Mouse (Mus musculus) induced T-regulatory cell, adult 2 months (primary cell): ENCODE data around the gene Cops6.

ENCODE experiments used
- DNase-seq: peaks from one replicate; pipeline ENCODE4 v3.0.0-alpha.2; 2012; ENCODE audit warnings: low read depth

Gene Cops6

GRCm38 (mm10) chr5:138160842-138161665, at the start of gene Cops6:
Cops6 (plus strand) TSS chr5:138161071.
- peak; percentile 95 for DNase-seq

DNA sequence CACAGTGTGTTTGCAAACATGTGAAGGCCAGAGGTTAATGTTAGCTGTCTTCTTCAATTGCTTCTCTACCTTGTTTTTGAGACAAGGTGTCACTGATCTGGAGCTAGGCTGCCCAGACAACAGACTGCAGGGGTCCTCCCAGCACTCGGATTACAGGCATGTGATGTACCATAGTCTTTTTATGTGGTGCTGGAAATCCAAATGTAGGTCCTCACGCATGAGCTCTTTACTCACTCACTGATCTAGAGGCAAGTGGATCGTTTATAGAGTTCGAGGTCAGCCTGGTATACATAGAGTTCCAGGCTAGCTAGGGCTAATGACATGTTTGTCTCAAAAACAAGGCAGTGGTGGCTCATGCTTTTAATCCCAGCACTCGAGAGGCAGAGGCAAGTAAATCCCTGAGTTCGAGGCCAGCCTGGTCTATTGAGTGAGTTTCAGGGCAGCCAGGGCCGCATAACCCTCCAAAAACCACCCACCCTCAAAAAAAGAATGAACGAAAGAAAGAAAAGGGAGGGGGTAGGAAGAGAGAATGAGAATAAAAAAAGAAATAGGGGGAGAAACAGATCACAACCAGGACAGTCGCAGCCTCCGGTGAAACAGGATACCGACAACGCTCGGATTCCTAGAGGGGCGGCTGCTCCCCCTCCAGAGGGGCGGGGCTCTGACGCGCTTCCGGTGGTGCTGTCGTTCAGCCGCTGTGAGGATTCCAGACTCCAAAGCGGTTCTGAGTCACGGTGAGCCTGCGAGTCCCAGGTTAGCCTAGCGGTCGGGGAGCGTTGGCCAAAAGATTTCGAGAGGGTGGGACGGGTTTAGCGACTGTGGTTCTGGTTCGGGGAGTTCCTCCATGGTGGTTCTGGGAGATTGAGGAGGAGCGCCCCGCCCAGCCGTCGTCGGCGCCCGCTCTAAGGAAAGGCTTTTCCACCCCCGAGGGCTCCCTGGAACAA, 44.3 kb upstream of the Cops6 start, which contains the start of gene Zscan21:
Gene Zscan21, plus strand, starts transcription at position 649 of the 944 bp plus-strand sequence.
- DNase-seq = peak; percentile 95

DNA sequence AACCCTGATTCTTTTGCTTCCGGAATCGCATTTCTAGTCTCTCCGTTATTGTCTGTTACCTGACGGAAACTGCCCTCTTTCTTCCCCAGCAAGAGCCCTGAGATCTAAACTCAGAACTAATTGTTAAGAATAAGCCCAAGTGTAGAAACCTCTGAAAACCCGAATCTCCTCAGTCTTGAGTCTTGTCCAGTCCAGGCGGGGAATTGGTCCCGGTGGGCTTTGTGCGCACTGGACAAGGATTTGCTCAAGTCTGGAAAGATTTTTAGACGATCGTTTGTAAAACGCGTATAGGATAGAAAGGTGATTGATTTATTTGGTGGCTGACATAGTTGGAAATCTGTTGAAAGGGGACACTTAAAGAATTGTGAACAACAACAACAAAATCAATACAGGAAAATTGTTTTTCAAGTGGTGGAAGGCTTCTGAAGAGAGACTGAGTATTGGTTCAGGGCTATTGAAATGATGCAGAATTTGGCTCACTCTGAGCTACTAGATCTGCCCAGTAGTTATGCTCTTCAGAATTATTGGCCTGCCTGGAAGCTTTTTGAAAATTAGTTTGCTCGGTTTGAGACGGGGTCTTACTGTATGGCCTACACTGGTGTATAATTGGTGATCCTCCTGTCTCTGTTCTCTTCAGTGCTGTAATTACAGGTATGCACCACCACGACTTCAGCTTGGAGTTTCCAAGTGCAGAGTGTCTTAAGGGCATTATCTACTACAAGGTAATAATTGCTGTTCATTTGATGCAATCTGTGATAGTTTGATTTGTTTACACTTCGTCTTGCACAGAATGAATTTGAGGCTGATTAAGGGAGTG, 43.5 kb upstream of the Cops6 start:
- peak; percentile 53 for DNase-seq

- DNase-seq = no peak
Observed at GRCm38 (mm10) chr5:138118041-138118440, 42.8 kb upstream of the Cops6 start.

GRCm38 (mm10) chr5:138132425-138133064, 28.3 kb upstream of the Cops6 start:
- no peak for DNase-seq

DNA sequence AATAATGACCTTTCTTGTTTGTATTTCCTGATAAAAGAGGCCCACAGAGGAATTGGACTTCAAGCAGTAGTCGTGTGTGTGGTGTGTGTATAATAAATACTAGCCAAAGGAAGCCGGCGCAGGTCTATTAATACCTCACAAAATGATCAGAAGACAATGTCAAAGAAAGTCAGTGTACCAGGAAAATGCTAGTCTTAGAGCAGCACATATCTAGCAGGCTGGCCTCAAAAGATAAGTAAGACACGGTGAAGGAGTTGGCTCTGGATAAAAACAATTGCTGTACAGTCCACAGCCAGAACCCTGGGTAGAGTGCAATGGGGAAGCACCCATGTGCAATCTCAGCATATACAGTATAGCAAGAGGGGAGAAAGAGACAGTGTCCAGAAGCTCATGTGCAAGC, 23.6 kb upstream of the Cops6 start:
- no peak for DNase-seq

DNA sequence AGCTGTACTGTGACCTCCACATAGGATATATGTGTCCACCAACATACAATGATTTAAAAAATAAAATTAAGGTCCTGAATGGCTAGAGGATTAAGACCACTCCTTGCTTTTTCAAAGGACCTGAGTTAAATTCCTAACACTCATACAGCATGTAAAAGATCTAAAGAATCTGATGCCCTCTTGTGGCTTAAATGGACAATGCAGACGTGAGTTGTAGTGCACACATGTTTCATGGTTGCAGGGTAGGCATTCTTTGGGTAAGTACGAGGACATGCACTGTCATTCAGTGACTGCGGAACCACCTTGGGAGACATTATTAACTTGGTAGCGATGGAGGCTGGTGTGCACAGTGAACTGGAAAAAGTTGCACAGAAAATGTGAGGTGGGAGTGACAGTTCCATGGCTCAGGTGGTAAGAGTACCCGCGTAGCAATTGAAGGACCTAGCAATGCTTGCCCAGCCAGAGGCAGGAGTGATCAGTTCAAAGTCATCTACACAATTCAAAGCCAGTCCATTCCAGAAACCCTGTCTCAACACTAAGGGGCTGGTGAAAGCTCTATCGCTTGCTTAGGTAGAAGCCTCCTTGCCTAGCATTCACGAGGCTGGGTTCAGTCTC, 22.8 kb upstream of the Cops6 start:
- peak; percentile 77 for DNase-seq

DNA sequence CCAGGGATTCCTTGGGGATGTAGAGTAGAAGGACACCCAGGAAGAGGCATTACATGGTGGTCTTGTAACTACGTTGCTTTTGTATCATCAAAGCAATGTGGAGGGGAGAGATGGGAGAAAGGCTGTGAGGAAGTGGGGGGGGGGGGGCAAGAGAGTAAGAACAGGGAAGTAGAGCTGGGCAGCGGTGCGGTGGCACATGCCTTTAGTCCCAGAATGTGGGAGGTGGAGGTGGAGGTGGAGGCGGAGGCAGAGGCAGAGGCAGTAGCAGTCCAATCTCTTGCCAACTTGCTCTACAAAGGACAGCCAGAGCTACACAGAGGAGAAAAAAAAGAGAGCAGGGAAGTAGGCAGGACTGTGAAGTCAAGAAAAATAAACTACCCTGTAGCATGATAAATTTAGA, 22.3 kb upstream of the Cops6 start:
- DNase-seq = no peak

DNA sequence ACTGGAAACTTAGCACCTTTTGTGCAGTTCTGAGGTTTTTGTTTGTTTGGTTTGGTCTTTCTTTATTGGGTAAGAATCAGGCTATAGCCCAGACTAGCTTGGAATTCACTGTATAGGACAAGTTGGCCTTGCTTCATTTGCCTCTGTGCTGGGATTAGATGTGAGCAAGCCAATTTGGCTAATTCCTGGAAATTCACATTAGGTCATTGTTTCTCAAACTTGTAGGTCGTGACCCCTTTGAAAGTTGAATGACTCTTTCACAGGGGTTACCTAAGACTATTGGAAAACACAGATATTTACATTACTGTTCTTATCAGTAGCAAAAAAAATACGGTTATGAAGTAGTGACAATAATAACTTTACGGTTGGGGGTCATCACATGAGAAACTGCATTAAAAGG, 6.5 kb upstream of the Cops6 start:
- DNase-seq = no peak

- DNase-seq = peak; percentile 93
Observed at GRCm38 (mm10) chr5:138155443-138155976, 5.4 kb upstream of the Cops6 start, which contains the start of gene Zfp113. Zfp113 (minus strand) TSS chr5:138155744.

- no peak for DNase-seq
Observed at GRCm38 (mm10) chr5:138160224-138160762, 578 bp upstream of the Cops6 start.

DNA sequence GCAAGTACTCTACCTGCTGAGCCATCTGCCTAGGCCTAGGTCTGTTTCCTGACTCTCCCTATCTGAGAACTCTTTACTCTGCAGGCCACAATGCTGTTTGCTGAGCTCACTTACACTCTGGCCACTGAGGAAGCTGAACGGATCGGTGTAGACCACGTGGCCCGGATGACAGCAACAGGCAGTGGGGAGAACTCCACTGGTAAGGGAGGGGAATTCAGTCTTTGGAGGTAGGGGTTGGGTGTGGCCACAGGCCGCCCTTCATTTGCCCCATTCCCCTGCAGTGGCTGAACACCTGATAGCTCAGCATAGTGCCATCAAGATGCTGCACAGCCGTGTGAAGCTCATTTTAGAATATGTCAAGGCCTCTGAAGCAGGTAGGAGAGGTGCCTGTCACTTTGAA, 2.2 kb downstream of the Cops6 start:
- no peak for DNase-seq

DNA sequence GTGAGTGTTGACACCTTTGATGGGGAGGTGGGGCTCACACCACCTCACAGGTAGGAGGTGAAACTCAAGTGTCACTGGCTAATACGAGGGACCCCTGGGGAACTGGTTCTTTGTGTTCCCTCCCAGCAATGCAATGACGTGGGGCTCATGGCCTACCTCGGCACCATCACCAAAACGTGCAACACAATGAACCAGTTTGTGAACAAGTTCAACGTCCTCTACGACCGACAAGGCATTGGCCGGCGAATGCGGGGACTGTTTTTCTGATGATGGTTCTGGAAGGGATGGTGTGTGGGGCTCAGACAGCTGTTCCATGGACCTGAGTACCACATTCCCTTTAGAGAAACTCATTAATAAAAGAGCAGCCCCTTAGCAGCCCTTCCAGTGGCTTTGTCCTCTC, 2.7 kb downstream of the Cops6 start:
- DNase-seq = no peak

- no peak for DNase-seq
Observed at GRCm38 (mm10) chr5:138165594-138165993, 4.7 kb downstream of the Cops6 start.

DNA sequence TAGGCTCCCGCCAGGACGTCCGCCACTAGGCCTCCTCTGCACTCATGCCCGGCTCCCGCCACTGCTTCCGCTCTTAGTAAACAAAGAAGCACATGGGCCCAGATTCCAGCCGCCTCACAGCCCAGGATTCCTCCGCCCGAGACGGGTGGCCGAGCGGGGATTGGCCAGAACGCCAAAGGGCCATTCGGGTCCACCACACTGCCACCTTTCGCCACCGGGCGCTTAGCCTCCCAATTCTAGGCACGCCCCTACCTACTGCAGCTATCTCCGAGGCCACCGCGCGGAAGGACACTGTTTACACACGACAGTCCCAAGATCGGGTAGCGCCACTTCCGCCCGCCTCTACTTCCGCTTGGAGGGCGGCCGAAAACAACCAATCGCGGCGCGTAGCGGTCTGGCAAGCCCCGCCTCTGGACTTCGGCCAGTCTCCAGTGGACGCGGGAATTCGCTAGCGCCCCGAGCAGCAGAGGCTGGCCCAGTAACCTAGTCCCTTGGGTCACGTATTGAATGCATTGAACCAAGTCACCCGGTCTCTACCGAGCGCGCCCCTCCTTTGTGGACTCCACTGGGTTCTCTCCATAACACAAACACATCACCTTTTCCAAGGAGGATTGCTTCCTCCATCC, 10.2 kb downstream of the Cops6 start:
- peak; percentile 95 for DNase-seq

- DNase-seq = peak; percentile 98
Observed at GRCm38 (mm10) chr5:138171695-138172491, 11.0 kb downstream of the Cops6 start, which contains the start of the genes Ap4m1 and Mcm7. Ap4m1 (plus strand) TSS chr5:138172002. Mcm7 (minus strand) TSS chr5:138172422.

GRCm38 (mm10) chr5:138173217-138173616, 12.3 kb downstream of the Cops6 start:
- no peak for DNase-seq

GRCm38 (mm10) chr5:138186950-138187638, 26.2 kb downstream of the Cops6 start, which contains the start of the genes Taf6 and Cnpy4:
Taf6 (minus strand) TSS chr5:138187451.
Cnpy4 (plus strand) TSS chr5:138187485.
- peak; percentile 97 for DNase-seq
